Mouse (Mus musculus) spleen, postnatal 14 days (tissue): ENCODE results near the gene Abca3.
"Not testable (repeated sequence)": the region's sequence is repeated elsewhere in the genome, so short reads cannot be mapped to it uniquely, and the experiment has no call there.

Source experiments
- DNase-seq, 2 experiments: peaks; one replicate each; pipeline ENCODE4 v3.0.0; 2021 to 2022; ENCODE audit warnings: low spot score in 2 of 2

Abca3 gene

GRCm38 (mm10) chr17:24383789-24384188, 32.0 kb downstream of the Abca3 start:
- no peak for DNase-seq

DNA sequence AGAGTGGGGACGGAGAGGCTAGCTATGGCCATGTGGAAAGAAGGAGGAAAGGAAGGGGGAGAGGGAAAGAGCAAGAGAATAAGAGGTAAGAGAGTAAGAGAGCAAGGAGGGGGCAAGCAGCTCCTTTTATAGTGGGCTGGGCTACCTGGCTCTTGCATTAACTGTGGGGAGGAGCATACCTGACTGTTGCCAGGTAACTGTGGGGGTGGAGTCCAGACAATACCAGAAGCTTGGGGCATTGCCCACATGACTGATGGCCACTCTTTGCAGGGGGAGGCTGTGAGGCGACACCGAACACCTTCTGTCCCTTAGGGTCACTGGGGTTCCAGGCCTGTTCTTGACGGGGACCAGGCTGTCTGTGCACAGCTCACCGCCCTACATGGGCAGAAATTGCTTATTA, 37.0 kb downstream of the Abca3 start:
- no peak for DNase-seq

- DNase-seq: peak in 1 of 2 experiments; percentile 11
Observed at GRCm38 (mm10) chr17:24389865-24390264, 38.1 kb downstream of the Abca3 start.

DNA sequence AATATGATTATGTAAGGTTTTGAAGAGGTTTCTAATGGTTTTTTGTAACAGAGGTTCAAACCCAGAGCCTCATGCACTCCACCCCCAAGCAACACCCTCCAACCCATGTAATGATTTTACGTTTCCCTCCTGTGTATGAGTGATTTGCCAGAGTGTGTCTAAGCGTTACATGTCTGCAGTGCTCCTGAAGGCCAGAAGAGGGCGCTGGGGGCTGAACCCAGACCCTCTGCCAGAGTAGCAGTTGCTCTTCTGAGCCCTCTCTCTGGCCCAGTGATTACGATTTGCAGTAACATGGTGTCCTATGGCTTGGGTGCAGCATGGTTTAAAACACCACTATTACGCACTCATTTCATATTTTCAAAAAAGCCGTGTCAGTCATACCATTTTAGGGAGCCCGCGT, 39.4 kb downstream of the Abca3 start:
- no peak for DNase-seq

- no peak for DNase-seq
Observed at GRCm38 (mm10) chr17:24393527-24393926, 41.8 kb downstream of the Abca3 start.

DNA sequence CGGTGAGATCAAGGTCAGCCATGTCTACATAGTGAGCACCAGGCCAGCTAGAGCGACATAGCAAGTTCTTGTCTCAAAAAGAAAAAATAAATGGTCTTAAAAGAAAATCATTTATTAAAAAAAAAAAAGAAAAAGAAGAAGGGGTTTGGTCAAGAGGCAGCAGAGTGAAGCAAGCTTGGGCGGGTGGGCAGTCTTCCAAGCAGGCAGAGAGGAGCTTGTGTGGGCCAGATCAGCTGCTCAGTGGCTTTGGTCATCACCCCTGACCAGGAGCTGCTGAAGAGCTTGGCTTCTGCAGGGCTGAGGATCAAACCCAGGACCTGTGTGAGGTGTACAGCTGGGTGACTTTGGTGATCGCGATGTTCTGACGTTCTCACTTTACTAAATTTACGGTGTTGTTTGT, 42.7 kb downstream of the Abca3 start:
- DNase-seq: no peak

GRCm38 (mm10) chr17:24402371-24402770, 50.6 kb downstream of the Abca3 start:
- no peak for DNase-seq

- no peak for DNase-seq
Observed at GRCm38 (mm10) chr17:24407116-24407803, 55.5 kb downstream of the Abca3 start.

DNA sequence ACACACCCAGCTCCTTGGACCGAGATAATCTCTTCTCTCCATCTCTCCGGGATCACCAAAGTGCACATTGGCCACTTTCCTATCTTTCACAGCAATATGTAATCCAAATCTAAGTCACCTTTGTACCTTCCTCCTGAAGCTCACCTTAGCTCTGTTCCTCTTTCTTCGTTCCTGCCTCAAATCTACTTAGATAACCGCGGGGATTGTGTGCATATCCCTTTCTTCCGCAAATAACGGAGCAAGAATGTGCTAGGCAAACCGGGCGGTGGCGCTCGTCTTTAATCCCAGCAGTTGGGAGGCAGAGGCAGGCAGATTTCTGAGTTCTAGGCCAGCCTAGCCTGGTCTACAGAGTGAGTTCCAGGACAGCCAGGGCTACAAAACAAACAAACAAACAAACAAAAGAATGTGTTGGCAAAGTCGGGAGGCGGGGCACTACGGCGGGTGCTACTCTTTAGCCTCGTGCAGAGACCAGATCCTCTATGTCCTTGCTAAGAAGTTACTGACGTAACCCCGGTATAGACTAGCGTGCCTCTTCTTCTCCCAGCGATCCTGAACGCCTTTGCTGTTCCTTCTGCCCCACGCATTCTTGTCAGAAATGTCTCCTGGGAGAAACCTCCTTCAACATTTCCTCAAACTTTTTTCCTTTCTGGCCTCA, 61.9 kb downstream of the Abca3 start:
- peak; percentile 21 to 37 for DNase-seq

- DNase-seq: peak; percentile 79 to 89
Observed at GRCm38 (mm10) chr17:24414230-24414976, 62.7 kb downstream of the Abca3 start, which contains the start of gene Rnps1. Gene Rnps1 (plus strand): TSS chr17:24414565.

GRCm38 (mm10) chr17:24415011-24415410, 63.3 kb downstream of the Abca3 start:
- no peak for DNase-seq

DNA sequence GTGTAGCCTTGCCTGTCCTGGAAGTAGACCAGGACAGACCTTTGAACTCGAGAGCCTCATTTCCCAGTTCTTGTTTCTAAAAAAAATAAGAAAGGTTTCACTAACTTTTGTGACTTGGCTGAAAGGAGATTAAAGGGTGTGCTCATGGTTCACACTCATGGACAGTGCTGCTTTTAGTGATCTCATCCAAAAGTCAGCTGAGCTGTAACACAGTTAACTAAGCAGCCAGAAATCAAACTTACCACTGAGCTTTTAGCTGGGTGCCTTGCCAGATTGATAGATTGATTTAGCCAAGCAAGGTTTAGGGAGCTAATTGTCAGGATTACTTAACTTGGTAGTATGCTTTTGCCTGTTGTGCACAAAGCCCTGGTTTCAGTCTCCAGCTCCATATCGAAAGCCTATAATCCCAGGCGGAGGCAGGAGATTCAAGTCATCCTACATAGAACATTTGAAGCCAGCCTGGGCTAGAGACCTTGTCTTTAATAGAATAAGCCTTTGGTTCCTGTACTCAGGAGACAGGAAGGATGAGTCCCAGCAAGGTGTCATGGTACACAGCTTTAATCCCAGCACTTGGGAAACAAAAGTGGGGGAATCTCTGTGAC, 64.4 kb downstream of the Abca3 start:
- DNase-seq: no peak

GRCm38 (mm10) chr17:24423114-24423513, 71.4 kb downstream of the Abca3 start:
- no peak for DNase-seq

DNA sequence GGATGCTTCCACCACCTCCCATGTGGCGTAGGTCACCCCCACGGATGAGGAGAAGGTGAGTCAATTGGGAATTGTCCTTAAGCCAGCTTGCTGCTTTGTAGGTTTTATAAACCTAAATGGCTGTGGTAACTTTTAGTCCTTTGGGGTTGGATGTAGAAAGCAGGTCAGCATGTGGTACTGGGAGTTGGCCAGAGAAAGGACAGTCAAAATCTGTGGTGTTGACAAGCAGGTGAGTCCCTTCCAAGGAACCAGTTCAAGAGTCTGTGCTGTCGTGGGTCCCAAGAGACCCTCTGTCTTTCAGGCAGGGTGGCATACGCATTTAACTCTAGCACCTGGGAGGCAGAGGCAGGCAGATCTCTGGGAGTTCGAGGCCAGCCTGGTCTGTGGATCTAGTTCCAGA, 72.7 kb downstream of the Abca3 start:
- no peak for DNase-seq

DNA sequence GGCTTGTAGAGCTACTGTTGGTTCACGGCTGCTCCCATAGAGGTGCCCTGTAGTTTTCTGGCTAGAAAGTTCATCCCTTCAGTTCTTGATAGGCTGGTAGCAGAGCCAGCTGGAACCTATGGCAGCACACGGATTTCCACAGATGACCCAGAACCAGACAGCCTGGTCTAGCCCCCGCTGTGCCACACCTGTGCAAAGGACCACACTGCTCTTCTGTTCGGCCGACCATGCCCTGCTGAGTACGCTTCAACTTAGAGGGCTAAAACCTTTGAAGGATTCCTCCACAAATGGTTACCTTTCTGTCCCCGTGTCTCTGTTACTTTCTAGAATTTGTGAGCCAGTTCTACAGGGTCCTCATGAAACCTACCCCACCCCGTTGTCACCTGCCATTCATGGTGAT, 73.6 kb downstream of the Abca3 start:
- DNase-seq: not testable (repeated sequence)

DNA sequence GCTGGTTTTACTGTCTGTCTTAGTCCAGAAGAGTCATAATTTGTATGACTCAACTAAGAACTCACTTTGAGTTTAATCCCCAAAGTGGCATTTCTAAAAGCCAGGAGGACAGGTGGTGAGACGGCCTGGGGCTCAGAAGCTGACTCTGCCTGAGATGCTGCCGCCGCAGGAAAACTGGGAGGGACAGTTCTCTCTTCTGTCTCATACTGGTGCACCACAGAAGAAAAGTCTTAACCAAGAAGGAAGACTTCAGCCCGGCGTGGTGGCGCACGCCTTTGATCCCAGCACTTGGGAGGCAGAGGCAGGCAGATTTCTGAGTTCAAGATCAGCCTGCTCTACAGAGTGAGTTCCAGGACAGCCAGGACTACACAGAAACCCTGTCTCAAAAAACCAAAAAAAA, 74.2 kb downstream of the Abca3 start:
- DNase-seq: no peak

DNA sequence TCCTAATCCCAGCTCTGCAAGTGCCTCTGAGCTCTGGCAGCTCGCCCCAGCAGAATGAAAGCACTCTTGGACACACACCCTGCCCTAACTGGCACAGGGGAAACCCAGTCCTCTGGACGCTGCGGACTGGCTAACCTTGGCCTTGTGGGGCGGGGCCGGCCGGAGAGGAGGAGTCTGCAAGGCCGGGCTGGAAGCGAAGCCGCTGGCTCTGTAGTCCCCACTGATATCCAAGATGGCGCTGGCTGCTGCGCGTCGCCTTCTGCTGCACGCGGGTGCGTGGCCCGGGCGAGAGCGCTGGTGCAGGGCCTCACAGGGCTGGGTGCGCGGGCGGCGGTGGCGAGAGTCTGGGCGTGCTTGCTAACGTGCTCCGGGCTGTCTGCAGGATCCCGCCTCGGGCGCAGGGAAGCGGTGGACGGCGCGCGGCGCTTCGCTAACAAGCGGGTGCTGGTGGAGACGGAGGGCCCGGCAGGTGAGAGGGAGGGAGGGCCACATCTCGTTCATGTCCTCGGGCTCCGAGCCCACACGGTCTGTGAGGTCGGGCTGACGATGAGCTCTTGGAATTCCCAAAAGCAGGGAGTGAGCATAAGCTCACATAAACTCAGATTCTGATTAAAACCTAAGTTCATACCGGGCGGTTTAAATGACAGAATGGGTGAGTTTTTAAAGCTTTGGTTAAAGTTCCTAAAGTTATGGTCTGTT, 74.9 kb downstream of the Abca3 start, which contains the start of gene Eci1:
Eci1 (plus strand) TSS at position 171 of the 699 bp plus-strand sequence.
- DNase-seq: peak; percentile 83 to 85

DNA sequence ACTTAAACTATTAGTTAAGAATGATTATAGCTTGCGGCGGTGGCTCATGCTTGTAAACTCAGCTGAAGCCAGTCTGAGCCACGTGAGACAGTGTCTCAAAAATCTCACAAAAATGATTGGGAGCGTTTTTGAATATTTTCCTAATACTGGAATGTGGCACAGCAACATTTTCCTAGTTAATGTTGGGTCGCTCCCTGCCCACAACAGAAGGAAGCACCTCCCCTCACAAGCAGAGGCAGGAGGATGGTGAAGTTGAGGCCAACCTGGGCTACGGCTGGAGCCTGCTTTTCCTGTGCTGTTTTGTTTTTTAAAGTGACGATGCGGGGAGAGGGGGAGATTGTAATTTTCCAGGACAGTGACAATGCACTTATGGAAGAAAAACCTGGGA, 75.4 kb downstream of the Abca3 start:
- no peak for DNase-seq

GRCm38 (mm10) chr17:24429201-24429983, 77.6 kb downstream of the Abca3 start:
- DNase-seq: no peak

- DNase-seq: no peak
Observed at GRCm38 (mm10) chr17:24437016-24437415, 85.3 kb downstream of the Abca3 start.

DNA sequence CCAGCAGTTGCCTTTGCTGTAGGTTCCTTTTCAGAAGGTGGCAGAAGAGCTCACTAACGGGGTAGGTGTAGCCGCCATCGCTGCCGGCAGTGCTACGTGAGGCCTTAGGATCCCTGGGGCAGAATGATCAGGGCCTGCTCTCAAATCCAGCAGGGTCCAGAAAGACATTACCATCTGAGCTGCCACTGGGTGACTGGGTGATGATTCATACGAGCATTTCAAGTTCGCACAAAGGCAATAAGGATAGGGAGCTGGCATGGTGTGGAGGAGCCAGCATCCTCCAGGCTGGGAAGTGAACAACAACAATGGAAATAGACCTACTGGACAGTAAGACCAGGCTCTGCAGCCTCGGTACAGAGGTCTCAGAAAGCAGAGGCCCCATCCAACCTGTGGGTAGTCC, 88.6 kb downstream of the Abca3 start:
- no peak for DNase-seq
